Comparison of ENCODE assay signal across 7 mouse cellular contexts in the genomic region with DNA sequence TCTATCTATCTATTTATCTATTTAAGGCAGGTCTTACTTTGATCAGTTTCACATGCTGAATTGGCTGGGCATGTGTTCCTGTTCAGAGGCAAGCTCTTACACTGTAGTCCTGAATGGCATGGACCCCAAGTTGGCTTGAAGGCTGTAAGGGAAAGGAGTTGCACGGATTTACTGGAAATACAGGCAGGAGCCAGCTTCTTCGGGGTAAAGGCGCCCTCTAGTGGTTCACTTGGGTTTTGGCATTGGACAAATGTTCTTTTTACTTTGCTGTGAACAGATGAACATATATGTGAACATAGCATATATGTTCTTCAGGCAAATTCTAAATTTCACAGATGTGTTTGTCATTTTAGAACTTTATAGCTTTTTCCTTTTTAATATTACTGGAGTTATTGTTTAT. TPM values are rescaled to one million over a fixed set of nuclear protein-coding genes. Genes with fewer than 3 reads are reported as not detected.
A peak's percentile ranks its signal among the peaks of the same experiment; 100 is the strongest.
DNase-seq lines count a peak whose midpoint lies in the region; ATAC-seq lines count a peak whose summit lies in the region.

No protein-coding gene starts in this region.

- H3K9ac ChIP-seq in embryonic facial prominence, embryonic 11.5 days (replicated peaks; ENCODE audit: low read length) = no peak overlapping the region

- no peaks in the 10 kb centered on the region for H3K9me3 ChIP-seq in embryonic facial prominence, embryonic 11.5 days (replicated peaks; ENCODE audit: control insufficient read depth, low read length)

- no peak overlapping the region for H3K4me3 ChIP-seq in embryonic facial prominence, embryonic 11.5 days (ENCODE audit: low read depth, low read length)

- ATAC-seq in embryonic facial prominence, embryonic 11.5 days (replicated peaks; ENCODE audit: insufficient number of reproducible peaks, low FRiP score, low TSS enrichment, low read depth) = no peak

- H3K27ac ChIP-seq in embryonic facial prominence, embryonic 11.5 days (replicated peaks; ENCODE audit: low read depth, low read length) = no peak overlapping the region

- H3K36me3 ChIP-seq in embryonic facial prominence, embryonic 11.5 days (replicated peaks; ENCODE audit: control insufficient read depth, insufficient read depth, low read depth, low read length) = peaks cover 11% of the 10 kb centered on the region

- H3K27me3 ChIP-seq in embryonic facial prominence, embryonic 11.5 days (ENCODE audit: control insufficient read depth, insufficient read depth, low read length) = no peaks in the 10 kb centered on the region

- no peaks in the 10 kb centered on the region; the same call in none of the 2 replicates for H3K4me1 ChIP-seq in embryonic facial prominence, embryonic 11.5 days (ENCODE audit: control insufficient read depth, insufficient read depth, low read length)

- 0% methylated on average over 3 of the region's 3 CpGs for WGBS in embryonic facial prominence, embryonic 11.5 days

- H3K4me2 ChIP-seq in embryonic facial prominence, embryonic 11.5 days (ENCODE audit: low read depth, low read length) = no peak overlapping the region

- peak; percentile 63 for DNase-seq in urinary bladder, postnatal 25 days (ENCODE audit: low spot score)
- no peak for DNase-seq in urinary bladder, adult 18-20 months (ENCODE audit: low spot score in 2 of 2)
- peak; percentile 64 for DNase-seq in adrenal gland, postnatal 25 days
- peak; percentile 89 for DNase-seq in embryonic facial prominence, embryonic 11.5 days (ENCODE audit: low spot score)
- peak; percentile 84 for DNase-seq in kidney, postnatal 10 days
- peak; percentile 72 to 81 for DNase-seq in lung, adult 18-20 months
- peak; percentile 68 for DNase-seq in right cerebral cortex, postnatal 4 days

RNA-seq across cellular contexts. Expression of gene Ndufa7, which starts 2.5 kb away (rescaled TPM):
- 475 and 496 TPM in 2 replicates for total RNA-seq in adrenal gland, postnatal 25 days (2021)
- 392 and 414 TPM in 2 replicates for polyA plus RNA-seq in embryonic facial prominence, embryonic 11.5 days (2014; fragmentation: Nextera tagmentation; extraction: Ambion mirVana)

RNA-seq across cellular contexts. Expression of gene Rps28, which starts 2.5 kb away (rescaled TPM):
- total RNA-seq in adrenal gland, postnatal 25 days (2021) = 1,302 and 1,448 TPM in 2 replicates
- 824 and 897 TPM in 2 replicates for polyA plus RNA-seq in embryonic facial prominence, embryonic 11.5 days (2014; fragmentation: Nextera tagmentation; extraction: Ambion mirVana)

RNA-seq across cellular contexts. Expression of gene Cd320, which starts 16.0 kb away (rescaled TPM):
- total RNA-seq in adrenal gland, postnatal 25 days (2021) = 27.0 and 40.5 TPM in 2 replicates
- polyA plus RNA-seq in embryonic facial prominence, embryonic 11.5 days (2014; fragmentation: Nextera tagmentation; extraction: Ambion mirVana) = 76.2 and 80.9 TPM in 2 replicates

RNA-seq across cellular contexts. Expression of gene Kank3, which starts 16.5 kb away (rescaled TPM):
- 82.9 and 109 TPM in 2 replicates for total RNA-seq in adrenal gland, postnatal 25 days (2021)
- polyA plus RNA-seq in embryonic facial prominence, embryonic 11.5 days (2014; fragmentation: Nextera tagmentation; extraction: Ambion mirVana) = 18.2 and 25.1 TPM in 2 replicates

RNA-seq across cellular contexts. Expression of gene Angptl4, which starts 45.2 kb away (rescaled TPM):
- total RNA-seq in adrenal gland, postnatal 25 days (2021) = 50.0 and 57.7 TPM in 2 replicates
- 44.5 and 48.9 TPM in 2 replicates for polyA plus RNA-seq in embryonic facial prominence, embryonic 11.5 days (2014; fragmentation: Nextera tagmentation; extraction: Ambion mirVana)

Comparison
In these comparisons a context has a peak if more than half of its experiments do, and no peak if none do; other contexts are left out.
1. DNase-seq: peak in urinary bladder, postnatal 25 days (single experiment), adrenal gland, postnatal 25 days (single experiment), embryonic facial prominence, embryonic 11.5 days (single experiment), kidney, postnatal 10 days (single experiment), lung, adult 18-20 months (2 of 2) and right cerebral cortex, postnatal 4 days (single experiment); none in urinary bladder, adult 18-20 months (0 of 2).